Mouse (Mus musculus) neural tube, embryonic 10.5 days (tissue): ENCODE data around the gene Fbxw8.

Source experiments
- DNase-seq: peaks from one replicate; pipeline ENCODE4 v3.0.0-alpha.2; 2017; ENCODE audit warnings: low spot score; ENCODE audit errors: extremely low spot score

Fbxw8 gene

DNA sequence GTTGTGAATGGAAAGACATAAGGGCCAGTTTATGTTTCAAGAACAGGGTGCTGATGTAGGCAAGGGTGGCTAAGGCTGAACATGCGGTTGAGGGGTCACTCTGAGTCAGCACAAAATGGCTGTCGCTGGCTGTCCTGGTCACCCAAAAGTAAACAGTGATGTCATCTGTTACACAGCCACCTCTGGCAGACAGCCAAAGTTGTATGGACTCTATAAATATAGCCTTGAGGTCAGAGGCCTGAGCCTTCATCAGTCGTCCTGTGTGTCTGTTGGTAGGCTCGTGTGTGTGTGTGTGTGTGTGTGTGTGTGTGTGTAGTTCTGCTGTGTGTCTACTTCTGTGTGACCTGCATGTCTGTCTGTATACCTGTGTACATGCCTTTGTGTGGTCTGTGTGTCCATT, 1.7 kb upstream of the Fbxw8 start:
- DNase-seq, result no peak

DNA sequence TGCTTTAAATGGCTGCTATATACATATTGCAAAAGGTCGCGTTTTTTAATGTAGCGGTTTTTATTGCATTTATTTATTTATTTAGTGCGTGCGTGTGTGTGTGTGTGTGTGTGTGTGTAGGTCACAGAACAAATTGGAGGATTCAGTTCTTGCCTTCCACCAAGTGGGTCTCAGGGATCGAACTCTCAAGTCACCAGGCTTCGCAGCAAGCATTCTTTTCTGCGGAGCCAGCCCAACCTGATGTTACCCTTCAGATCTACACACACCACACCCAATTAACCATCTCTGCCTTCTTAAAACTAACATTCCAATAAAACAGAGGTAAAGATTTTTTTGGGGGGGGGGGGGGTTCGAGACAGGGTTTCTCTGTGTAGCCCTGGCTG, 292 bp upstream of the Fbxw8 start:
- DNase-seq, result no peak

DNA sequence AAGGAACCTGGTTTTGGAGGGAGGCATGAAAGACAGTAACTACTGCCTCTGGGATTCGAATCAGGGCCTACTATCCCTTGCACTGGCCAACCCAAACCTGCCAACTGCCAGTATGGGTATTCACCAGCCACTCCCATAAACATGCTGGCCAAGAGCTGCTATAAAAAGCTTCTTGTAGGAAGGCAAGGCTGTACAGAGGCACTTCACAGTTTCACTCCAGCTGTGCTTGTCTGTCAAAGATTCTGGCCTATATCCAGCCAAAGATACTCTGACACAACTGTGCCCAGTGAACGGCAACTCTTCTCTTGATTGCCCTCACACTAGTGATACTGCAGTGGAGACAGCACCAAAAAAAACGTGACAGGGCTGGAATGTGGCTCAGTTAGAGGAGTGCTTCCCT, 5.6 kb downstream of the Fbxw8 start:
- DNase-seq, result no peak

DNA sequence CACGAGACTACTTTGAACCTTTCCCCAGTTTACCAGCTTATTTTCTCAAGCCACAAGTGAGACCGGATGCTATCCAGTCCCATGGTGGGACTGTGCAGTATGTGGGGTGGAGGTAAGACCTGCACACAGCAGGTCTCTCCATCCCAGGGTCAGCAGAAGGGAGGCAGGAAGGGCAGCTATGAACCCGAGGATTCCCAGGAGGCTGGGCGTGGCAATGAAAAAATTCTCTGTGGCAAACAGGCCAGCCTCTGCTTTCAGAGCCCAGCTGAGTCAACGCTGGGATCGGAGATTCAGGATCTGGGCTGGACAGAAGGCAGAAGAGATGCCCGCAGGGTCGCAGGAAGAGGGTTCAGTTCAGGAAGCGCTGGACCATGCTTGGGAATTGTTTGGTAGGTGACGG, 8.0 kb downstream of the Fbxw8 start:
- DNase-seq, result no peak

DNA sequence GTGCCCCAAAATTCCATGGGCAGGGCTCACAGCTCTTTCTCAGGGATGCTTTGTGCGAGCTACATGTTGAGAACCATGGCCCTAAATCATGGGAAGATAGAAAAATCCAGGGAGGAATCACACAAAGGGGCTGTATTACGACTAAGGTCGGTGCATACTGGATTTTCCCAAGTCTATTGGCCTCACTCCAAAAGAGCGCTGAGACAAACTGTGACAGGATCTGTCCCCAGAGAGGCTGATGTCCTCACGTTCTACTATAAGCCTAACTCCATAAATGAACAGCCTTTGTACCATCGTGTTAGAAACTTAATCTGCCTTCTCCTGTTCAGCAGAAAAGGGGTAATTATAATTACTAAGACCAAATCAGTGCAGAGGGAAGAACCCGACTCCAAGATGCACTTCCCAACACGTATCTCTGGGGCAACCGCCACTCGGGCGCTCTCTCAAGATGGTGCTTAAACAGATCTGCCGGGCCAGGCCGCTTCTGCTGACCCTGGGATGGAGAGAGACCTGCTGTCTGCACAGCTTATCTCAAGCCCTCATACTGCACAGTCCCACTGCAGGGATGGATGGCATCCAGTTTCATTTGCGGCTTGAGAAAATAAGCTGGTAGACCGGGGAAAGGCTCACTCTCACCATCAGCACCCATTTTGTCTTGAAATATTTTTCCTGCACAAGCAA, 9.1 kb downstream of the Fbxw8 start:
- no peak for DNase-seq

DNA sequence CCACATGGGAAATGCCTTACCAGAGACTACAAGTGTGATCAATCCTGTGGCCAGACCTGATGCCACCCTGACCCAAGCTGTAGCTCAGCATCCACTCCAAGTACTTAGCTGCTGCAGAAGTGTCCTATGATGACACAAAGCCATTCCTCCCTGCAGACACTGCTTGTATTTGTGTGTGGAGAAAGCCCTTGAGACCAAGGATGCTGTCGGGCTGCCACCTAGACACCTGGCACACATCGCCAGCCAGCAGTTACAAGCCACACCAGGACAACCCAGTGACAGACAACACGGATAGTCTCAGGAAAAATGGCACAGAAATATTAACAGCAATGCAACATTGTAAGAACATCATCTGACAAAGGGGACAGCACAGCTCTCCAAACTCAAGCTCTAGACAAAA, 9.8 kb downstream of the Fbxw8 start:
- DNase-seq, result no peak

DNA sequence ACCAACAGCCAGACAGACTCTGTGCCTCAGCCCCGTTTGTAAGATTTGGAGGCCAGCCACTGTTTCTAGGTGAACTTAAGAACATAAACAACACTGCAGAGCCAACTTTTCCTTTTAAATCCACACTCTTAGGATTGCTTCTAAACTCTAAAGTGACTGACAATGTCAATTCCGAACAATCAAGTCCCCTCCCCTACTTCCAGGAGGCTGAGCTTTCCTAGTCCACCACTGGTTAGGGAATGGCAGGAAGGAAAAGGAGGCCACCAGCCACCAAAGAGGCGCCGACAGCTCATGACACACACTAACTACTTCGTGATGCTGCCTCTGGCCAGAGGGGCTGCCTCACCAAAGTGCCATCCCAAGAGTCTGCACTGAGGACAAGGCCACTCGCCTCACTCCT, 10.5 kb downstream of the Fbxw8 start:
- DNase-seq, result no peak

DNA sequence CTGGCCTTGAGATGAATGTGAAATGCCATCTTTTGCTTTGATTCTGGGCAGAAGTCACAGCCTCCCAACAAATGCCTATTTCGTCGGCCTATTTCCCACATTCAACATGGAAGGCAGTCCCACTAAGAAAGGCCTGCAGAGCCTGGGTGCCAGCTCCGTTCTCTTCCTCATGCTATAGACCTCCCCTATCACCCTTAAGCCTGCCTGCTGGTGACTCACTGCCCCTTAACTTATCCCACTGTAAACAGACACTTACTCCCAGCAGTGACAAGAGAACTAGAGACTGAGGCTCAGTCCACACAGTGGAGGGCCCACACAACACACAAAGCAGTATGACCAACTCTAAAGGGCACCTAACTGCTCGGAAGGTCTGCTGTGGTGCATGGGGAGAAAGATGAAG, 10.9 kb downstream of the Fbxw8 start:
- DNase-seq, result no peak

DNA sequence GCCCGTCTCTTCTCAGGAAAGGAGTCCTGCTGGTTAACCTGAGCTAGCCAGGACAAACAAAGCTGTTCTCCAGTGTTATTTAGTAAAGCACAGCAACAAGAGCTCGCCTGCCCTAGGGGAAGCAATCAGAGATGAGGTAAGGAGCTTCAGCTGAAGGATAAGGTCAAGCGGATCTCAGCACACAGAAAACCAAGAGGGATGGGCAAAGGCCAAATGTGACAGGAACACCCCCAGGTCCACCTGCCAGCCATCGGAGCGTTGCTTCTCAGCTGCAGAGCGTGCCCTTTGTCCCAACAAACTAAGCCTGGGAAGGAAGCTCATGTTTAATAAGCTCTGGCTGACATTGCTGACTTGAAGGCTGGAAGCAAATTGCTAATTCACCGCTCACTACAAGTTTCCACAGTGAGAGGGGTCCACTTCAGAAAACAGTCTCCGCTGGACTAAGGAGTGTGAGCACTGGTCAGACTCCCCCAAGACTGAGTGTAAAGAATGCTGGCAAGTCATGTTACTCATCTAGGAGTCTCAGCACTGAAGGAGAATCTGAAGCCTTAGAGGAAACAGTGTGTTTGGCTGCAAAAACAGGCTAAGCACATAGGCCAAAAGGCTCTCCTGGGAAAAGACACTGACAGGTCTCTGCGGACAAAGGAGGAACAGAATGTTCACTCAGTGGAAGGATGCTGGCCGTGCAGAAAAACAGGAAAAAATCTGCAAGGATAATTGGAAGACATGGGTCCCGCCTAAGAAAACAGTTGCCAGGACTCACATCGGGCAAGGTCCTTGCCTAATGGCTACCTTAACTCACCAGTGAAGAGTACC, 11.8 kb downstream of the Fbxw8 start:
- no peak for DNase-seq

DNA sequence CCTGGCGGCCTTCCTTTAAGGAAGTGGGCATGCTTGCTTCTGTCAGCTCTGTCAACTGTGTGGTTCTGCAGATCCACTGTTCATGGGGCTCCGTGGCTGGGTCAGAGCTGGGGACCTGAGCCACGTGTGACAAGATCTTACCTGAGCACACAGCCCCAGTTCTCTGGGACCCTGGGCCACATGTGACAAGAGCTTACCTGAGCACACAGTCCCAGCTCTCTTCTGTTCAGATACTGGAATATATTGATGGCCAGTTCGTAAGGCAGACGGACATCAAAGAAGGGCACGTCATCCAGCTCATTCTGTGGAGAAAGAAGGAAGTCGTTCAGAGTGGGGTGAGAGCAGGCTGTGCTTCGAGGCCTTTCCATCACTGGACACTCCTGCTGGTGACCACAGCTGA, 12.8 kb downstream of the Fbxw8 start:
- no peak for DNase-seq

DNA sequence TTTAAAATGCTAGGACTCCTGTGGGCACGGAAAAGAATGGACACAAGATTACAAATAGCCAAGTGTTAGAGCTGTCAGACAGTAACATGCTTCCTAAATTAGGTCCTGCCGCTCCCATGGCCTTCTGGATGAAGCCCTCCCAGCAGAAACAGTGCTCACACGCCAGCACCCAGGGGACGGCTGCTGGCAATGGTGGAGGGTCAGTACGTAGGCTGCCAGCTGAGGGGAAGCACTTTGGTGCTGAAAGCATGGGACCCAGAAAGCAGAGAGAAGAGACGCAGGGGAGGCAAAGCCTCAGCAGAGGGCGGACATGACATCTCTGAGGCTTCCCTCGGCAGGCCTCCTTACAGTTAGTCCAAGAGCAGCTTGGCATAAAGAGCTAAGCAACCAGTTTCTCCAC, 15.6 kb downstream of the Fbxw8 start:
- DNase-seq, result no peak

DNA sequence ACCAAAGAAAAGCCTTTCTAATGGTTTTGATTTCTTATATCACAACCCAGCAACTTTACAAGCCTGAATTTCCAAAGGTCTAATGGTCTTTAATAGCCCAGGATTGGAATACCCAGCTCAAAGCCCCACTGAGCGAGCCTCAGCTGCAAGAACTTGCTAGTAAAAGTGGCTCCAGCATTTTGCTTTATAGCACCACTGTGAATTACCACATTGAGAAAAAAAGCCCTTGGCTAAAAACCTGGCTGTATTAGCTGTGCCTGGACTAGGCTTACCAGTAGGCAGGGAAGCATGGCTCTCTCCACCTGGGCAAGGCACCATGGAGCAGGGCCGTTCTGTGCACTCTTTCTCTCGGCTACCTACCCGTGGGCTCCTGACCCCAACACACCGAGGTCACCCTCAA, 18.9 kb downstream of the Fbxw8 start:
- DNase-seq, result no peak

DNA sequence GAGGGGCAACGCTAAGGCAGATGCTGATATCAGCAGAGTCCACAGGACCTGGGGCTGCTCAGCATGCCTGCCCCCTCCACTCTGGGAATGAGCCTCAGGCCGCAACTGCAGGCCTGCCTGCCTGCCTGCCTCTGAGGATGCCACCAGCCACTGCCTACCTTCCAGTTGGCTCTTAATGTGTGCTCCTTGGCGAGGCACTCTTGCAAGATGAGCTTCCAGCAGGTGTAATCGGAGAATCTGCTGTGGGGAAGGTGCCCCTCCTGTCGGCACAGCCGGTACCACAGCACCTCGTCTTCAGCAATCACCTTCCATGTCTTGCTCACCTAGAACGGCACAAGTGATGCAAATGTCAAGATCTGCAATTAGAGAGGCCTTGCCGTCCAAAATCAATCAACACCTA, 26.6 kb downstream of the Fbxw8 start:
- DNase-seq, result no peak

DNA sequence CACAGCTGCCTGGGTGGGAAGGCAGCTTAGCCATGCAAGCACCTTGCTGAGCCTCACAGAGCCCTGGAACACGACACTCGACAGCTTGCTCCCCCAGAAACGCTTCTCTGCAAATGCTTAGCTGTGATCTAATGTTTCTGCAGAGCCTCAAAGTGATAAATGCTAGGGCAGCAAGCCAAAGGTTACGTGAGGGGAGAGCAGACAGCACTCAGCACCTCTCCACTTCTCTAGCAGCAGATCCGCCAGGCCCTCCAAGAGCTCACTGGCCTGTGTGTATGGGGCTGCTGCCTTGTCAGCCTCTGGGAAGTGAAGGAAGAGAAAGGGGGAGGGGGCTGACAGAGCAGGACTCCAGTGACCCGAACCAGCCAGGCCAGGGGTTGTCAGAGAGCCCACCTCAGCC, 27.1 kb downstream of the Fbxw8 start:
- no peak for DNase-seq

DNA sequence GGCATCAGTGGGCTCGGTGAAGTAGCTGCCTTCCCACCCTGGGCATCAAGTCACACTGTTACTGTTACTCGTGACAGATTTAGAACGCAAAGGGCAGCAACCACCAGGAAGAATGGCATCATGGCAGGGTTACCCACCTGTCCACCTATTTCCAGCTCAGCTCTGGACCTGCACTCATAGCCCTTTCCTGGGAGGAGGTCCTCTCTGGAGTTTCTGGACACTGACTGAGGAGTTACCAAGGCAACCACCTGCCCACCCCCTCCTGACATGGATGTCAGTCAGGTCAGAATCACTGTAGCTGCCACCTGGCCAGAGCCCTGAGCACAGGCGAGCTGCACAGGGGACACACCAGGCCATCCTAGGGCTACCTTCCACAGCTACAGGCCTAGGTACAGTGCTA, 28.6 kb downstream of the Fbxw8 start:
- no peak for DNase-seq

DNA sequence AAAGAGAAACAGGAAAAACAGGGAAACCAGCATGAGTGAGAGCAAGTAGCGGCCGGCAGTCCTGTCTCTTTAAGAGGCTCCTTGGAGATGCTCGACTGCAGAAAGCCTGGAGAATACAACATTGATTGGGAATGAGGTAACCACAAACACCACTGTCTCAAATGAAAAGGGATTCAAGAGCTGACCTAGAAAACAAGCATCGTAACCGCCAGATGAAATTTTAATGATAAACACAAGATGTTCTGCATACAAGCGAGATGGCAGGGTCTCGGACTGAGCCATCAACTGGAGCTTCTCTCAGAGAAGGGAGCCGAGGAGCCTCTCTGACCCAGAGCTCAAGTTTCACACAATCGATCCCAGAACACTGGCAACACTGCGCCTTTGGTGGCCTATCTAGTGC, 32.2 kb downstream of the Fbxw8 start:
- no peak for DNase-seq

DNA sequence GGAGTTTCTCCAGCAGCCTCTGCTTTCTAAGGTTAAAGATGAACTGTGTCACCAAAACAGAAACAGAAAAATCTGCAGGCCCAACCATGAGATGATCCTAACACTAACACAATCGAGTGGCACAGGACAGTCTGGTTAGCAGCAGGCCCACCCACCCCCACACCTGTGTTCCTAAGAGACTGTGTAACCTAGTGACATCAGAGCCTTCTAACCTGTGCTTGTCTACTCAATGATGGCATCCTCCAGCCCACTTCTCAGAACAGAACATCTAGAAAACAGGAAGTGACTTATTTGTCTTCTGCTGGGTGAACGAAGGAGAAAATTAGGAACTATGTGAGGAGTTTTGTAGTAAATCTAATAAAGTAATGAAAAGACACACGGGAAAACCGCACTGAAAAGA, 33.3 kb downstream of the Fbxw8 start:
- no peak for DNase-seq

DNA sequence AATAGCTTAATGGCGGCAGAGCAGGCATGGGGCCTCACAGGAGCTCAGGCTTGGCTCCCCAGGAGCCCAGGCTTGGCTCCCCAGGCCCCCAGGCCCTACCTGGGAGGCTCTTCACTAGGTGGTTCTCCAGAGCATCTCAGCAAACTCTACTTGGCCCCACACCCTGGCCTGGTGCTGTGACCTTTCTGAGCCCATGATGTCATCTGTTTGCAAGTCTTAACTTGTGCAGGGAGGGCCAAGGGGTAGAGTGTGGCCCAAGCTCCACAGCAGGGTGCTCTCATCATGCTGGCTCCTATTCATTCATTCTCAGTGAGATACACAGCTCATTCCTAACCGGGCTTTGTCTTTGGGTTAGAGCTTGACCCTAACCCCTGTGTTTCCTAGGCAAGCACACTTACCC, 34.6 kb downstream of the Fbxw8 start:
- DNase-seq, result no peak

DNA sequence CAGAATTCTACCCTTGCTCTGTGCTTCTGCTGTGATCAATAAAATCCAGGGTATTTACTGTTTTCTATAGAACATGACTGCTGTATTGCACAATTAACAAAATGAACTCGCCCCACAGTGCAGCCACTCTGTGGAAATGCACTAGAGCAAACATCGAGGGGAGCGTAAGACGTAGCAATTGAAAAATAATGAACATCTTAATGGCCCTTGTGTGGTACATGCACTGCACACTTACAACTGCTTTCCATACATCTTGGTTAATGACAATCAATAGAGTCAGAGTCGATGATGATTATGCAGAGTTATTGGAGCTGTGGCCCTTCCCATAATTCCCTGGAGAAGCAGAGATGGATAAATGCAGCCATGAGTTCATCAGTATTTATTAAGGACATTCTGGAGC, 36.3 kb downstream of the Fbxw8 start:
- no peak for DNase-seq

DNA sequence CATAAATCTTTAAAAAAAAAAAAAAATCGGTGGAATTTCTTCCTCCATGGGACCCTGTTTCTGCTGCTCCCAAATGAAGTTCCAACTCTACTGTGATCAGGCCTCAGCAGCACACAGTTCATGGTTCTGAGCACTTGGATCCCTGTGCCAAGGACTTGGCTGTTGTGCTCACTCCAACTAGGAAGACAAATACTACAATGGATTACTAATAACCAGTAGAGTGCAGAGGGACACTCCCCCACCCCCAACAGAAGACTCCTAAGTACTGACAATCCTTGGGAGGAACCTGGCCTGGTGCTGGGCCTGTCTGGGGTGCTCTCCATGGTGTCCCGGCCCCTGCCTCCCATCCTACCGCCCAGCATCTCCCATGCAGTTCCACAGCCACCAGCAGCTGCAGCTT, 36.9 kb downstream of the Fbxw8 start:
- no peak for DNase-seq

DNA sequence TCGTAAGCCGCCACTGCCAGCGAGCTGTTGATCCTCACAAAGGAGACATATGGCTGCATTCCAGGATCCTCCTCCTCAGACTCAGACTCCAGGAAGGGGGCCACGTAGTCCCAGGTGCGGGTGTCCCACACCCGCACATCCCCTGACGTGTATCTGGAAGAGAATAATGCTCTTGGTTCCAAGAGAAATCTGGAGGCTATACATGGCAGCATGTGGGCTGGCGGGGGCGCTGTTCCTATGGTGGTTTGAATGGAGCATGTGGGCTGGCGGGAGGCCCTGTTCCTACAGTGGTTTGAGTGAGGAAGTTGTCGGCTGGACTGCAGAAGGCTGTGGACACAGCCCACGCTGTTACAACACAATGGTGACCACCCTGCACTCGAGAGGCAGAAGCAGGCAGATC, 41.6 kb downstream of the Fbxw8 start:
- DNase-seq, result no peak

DNA sequence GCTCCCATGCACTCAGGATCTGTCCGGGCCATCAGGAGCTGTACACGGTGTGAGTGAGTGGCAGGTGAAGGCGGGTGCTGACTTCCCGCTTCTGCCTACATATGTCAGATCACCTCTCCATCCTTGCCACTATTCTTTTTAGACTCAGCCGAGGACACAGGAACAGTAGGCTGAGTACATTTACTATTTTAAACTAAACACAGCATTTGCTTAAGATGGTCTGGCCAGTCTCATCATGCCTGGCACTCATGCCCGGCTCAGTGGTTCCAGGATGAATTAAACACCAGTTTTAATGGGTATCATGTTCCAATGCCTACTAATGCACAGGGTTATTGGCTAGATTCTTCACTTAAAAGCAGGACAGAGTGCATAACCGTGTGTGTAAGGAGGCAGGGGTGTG, 42.2 kb downstream of the Fbxw8 start:
- DNase-seq, result no peak

DNA sequence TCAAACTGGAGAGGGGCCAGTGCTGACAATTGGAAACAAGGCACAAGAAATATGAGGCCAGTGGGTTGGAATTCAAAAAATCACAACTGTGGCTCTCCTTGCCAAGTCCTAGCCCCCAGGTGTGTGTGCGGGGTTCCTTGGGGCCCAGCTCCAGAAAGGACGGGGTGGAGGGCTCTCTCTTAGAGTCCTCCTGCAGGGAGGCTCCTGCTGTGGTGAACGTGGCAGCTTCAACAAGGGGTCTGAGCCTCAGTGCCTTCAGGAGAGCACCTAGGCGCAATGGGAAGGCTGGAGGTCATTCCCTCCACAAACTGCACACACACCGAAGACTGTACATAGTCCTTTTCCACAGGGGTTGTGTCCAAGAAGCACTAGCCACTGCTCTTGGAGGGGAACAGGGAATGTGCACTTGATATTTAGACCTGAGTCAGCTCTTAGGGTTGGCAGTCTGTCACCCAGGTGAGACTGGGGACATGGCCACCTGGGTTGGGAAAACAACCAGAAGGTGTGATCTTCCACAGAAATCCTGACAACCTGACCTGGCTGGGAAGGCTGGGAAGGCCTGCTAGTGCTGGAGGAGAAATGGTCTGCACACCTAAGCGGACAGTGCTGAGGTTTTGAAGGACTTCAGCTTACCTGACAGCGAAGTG, 46.3 kb downstream of the Fbxw8 start:
- no peak for DNase-seq
